Mouse (Mus musculus) liver, embryonic 15.5 days (tissue): ENCODE results near the gene Cdcp1. TPM values are rescaled to one million over a fixed set of nuclear protein-coding genes. Genes with fewer than 3 reads are reported as not detected.

ENCODE experiments used
- ATAC-seq: fragments of 200-750 bp; cut with Nextera tagmentation; 2 replicates; pipeline ENCODE4 v1.8.0; 2017; ENCODE audit warnings: moderate number of reproducible peaks, mild to moderate bottlenecking, moderate library complexity; ENCODE audit not compliant: insufficient read depth
- H3K27ac ChIP-seq: fragments of 300-500 bp; sonication (generic); replicated peaks from 2 replicates; pipeline ENCODE4 v1.5.1; 2015; ENCODE audit warnings: mild to moderate bottlenecking, inconsistent platforms
- H3K27me3 ChIP-seq: fragments of 300-500 bp; sonication (generic); 2 replicates; pipeline ENCODE4 v1.6.1; 2015; ENCODE audit warnings: mild to moderate bottlenecking, inconsistent platforms
- H3K36me3 ChIP-seq: fragments of 300-500 bp; sonication (generic); replicated peaks from 2 replicates; pipeline ENCODE4 v1.6.1; 2015; ENCODE audit warnings: moderate library complexity, mild to moderate bottlenecking, inconsistent platforms
- H3K4me1 ChIP-seq: fragments of 300-500 bp; sonication (generic); replicated peaks from 2 replicates; pipeline ENCODE4 v1.6.1; 2015; ENCODE audit warnings: inconsistent platforms
- H3K4me2 ChIP-seq: fragments of 300-500 bp; sonication (generic); 2 replicates; pipeline ENCODE4 v1.6.1; 2015; ENCODE audit warnings: moderate library complexity, mild to moderate bottlenecking, inconsistent platforms
- H3K4me3 ChIP-seq: fragments of 300-500 bp; sonication (generic); replicated peaks from 2 replicates; pipeline ENCODE4 v1.5.1; 2015; ENCODE audit warnings: mild to moderate bottlenecking, inconsistent platforms
- H3K9ac ChIP-seq: fragments of 300-500 bp; sonication (generic); 2 replicates; pipeline ENCODE4 v1.6.1; 2015; ENCODE audit warnings: moderate library complexity, mild to moderate bottlenecking, inconsistent platforms
- H3K9me3 ChIP-seq: fragments of 300-500 bp; sonication (generic); replicated peaks from 2 replicates; pipeline ENCODE4 v1.6.1; 2016; ENCODE audit warnings: inconsistent platforms
- WGBS: fragments of 180-500 bp; shearing (Covaris S2); methylation state at CpG from one replicate; pipeline ENCODE4 v1.1.7; 2015; ENCODE audit warnings: mixed read lengths; ENCODE audit not compliant: insufficient replicate concordance; 5-methylcytosine and 5-hydroxymethylcytosine counted together
- polyA plus RNA-seq: library from polyadenylated mRNA; unstranded; fragments of >200 nt; fragmentation: Nextera tagmentation; extraction: Ambion mirVana; gene quantifications from 2 replicates; pipeline ENCODE4 v1.2.1, GENCODE M21; 2015

Gene Cdcp1
- polyA plus RNA-seq, 1 experiment from 2014 or later = 0.46 TPM

- no peaks in the 10 kb centered on the region for H3K9me3 ChIP-seq
- no peaks in the 10 kb centered on the region for H3K36me3 ChIP-seq
- ATAC-seq = no peak
- H3K27me3 ChIP-seq = no peaks in the 10 kb centered on the region
- H3K4me1 ChIP-seq = no peaks in the 10 kb centered on the region
- no peak within 1 kb of the TSS for H3K9ac ChIP-seq
- H3K4me2 ChIP-seq = no peak within 1 kb of the TSS
- 72% methylated on average over 5 of the region's 5 CpGs for WGBS
- no peak within 1 kb of the TSS for H3K27ac ChIP-seq
- no peak within 1 kb of the TSS for H3K4me3 ChIP-seq
Observed at GRCm38 (mm10) chr9:123150241-123151020, 65.4 kb downstream of the Cdcp1 start, which contains the start of gene Clec3b. TSS of gene Clec3b (plus strand) at chr9:123150946.

GRCm38 (mm10) chr9:123148430-123148829 lies 67.4 kb downstream of the Cdcp1 start:
- Histone ChIP-seq H3K9ac (no peak overlapping the region), H3K9me3 (no peaks in the 10 kb centered on the region), H3K36me3 (no peaks in the 10 kb centered on the region; the same call in 1 of the 2 replicates), H3K4me3 (no peak overlapping the region), H3K4me1 (no peaks in the 10 kb centered on the region), H3K27ac (no peak overlapping the region), H3K27me3 (no peaks in the 10 kb centered on the region), H3K4me2 (no peak overlapping the region)
- no peak for ATAC-seq
- WGBS = 71% methylated on average over 5 of the region's 5 CpGs

- no peak overlapping the region for H3K9ac ChIP-seq
- WGBS = 68% methylated on average over 4 of the region's 4 CpGs
- peaks cover 47% of the 10 kb centered on the region for H3K36me3 ChIP-seq
- H3K9me3 ChIP-seq = no peaks in the 10 kb centered on the region
- ATAC-seq = no peak
- H3K27me3 ChIP-seq = no peaks in the 10 kb centered on the region
- no peak overlapping the region for H3K4me3 ChIP-seq
- no peak overlapping the region for H3K27ac ChIP-seq
- H3K4me1 ChIP-seq = no peaks in the 10 kb centered on the region
- no peak overlapping the region for H3K4me2 ChIP-seq
Observed at GRCm38 (mm10) chr9:123139887-123140614, 75.8 kb downstream of the Cdcp1 start.

GRCm38 (mm10) chr9:123138891-123139474 lies 76.9 kb downstream of the Cdcp1 start:
- no peak overlapping the region for H3K9ac ChIP-seq
- ATAC-seq = 0 out of 2 replicates have a peak, but pooled peaks have one; percentile 25
- no peak overlapping the region for H3K27ac ChIP-seq
- WGBS = 72% methylated on average over 5 of the region's 5 CpGs
- H3K27me3 ChIP-seq = no peaks in the 10 kb centered on the region
- H3K36me3 ChIP-seq = peaks cover 57% of the 10 kb centered on the region
- H3K4me3 ChIP-seq = no peak overlapping the region
- no peak overlapping the region for H3K4me2 ChIP-seq
- no peaks in the 10 kb centered on the region for H3K9me3 ChIP-seq
- H3K4me1 ChIP-seq = no peaks in the 10 kb centered on the region

GRCm38 (mm10) chr9:123136953-123137682 lies 78.7 kb downstream of the Cdcp1 start:
- Histone ChIP-seq H3K9ac (no peak overlapping the region), H3K4me2 (no peak overlapping the region), H3K9me3 (no peaks in the 10 kb centered on the region), H3K4me1 (no peaks in the 10 kb centered on the region), H3K27me3 (no peaks in the 10 kb centered on the region), H3K4me3 (no peak overlapping the region), H3K27ac (no peak overlapping the region), H3K36me3 (peaks cover 76% of the 10 kb centered on the region)
- no peak for ATAC-seq
- 75% methylated on average over 7 of the region's 7 CpGs for WGBS

GRCm38 (mm10) chr9:123132994-123133393 lies 82.8 kb downstream of the Cdcp1 start:
- no peak overlapping the region for H3K27ac ChIP-seq
- H3K9ac ChIP-seq = no peak overlapping the region
- no peaks in the 10 kb centered on the region; the same call in 1 of the 2 replicates for H3K4me1 ChIP-seq
- 74% methylated on average over 3 of the region's 3 CpGs for WGBS
- no peak overlapping the region for H3K4me2 ChIP-seq
- ATAC-seq = no peak
- no peaks in the 10 kb centered on the region for H3K27me3 ChIP-seq
- H3K36me3 ChIP-seq = peaks cover 98% of the 10 kb centered on the region
- H3K9me3 ChIP-seq = no peaks in the 10 kb centered on the region
- no peak overlapping the region for H3K4me3 ChIP-seq

- H3K27ac ChIP-seq = no peak overlapping the region
- no peaks in the 10 kb centered on the region for H3K27me3 ChIP-seq
- H3K9me3 ChIP-seq = no peaks in the 10 kb centered on the region
- ATAC-seq = no peak
- H3K4me1 ChIP-seq = peaks cover 28% of the 10 kb centered on the region
- WGBS = 81% methylated on average over 6 of the region's 6 CpGs
- no peak overlapping the region for H3K9ac ChIP-seq
- H3K4me3 ChIP-seq = no peak overlapping the region
- H3K36me3 ChIP-seq = peaks cover 74% of the 10 kb centered on the region
- no peak overlapping the region for H3K4me2 ChIP-seq
Observed at GRCm38 (mm10) chr9:123127663-123128062, 88.2 kb downstream of the Cdcp1 start.

DNA sequence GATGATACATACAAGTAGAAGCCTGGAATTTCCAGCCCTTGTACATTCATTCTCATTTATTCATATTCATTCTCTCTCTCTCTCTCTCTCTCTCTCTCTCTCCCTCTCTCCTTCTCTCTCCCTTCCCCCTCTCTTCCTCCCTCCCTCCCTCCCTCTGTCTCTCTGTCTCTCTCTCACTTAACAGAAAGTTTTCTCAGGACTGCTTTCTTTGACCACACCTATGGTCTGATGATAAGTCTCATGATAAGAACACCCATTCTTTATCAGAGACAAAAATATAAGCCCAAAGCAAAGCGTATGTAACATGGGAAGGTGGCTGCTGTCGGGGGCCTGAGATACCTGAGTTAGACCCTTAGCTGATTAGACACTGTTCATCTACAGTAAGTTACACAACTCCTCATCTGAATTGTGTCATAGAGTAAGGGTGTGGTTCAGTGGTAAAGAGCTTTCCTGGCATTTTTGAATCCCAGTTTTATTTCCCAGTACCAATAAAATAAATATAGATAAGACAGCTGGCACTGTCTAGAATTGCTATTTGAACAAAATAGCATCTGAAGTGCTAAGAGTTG lies 91.3 kb downstream of the Cdcp1 start:
- peaks cover 28% of the 10 kb centered on the region for H3K4me1 ChIP-seq
- peak; percentile 69 for ATAC-seq
- H3K4me2 ChIP-seq = peak overlapping the region; percentile 32
- peaks cover 72% of the 10 kb centered on the region for H3K36me3 ChIP-seq
- 15% methylated on average over 2 of the region's 2 CpGs for WGBS
- no peak overlapping the region for H3K9ac ChIP-seq
- no peaks in the 10 kb centered on the region for H3K9me3 ChIP-seq
- no peaks in the 10 kb centered on the region for H3K27me3 ChIP-seq
- H3K4me3 ChIP-seq = no peak overlapping the region
- H3K27ac ChIP-seq = peak overlapping the region; percentile 75

DNA sequence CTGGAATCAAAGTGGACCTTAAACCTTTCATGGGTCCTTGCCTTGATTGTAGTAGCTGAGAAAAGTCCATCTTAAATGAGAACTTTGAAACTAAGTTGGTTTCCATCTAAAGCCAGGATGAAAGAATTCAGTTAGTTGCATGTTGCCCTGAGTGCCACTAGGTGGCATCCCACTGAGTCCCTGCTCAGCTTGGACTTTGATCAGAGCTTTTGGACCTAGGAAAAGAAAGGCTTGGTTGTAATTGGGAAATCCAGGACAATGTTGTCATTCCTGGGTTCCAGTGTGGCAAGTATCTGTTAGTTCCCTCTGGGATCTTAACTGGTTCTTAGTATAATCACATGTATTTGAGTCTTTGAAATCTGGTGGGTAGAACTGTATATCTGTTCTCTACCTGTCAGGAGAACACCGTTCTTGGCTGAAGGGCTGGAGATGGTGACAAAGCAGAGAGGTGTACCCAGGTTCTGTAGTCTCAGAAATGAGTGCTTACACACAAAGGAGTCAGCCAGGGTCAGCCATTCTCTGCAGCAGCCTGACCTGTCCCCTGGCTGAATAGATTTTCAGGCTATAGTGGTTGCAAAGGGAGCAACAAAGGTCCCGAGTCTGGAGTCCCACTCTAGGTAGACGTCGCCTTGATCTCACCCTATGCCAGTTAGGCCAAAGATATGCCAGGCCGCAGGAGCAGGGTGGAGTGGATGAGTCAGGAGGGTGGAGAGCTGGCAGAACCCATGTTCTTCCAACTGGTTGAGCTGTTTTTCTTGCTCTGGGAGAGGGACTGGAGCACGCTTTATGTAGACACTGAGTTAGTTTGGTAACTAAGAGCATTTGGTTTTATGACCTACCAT lies 92.0 kb downstream of the Cdcp1 start:
- Histone ChIP-seq H3K4me3 (no peak overlapping the region), H3K27ac (peak overlapping the region; percentile 75), H3K27me3 (no peaks in the 10 kb centered on the region), H3K4me1 (peaks cover 28% of the 10 kb centered on the region), H3K9ac (no peak overlapping the region), H3K9me3 (no peaks in the 10 kb centered on the region), H3K4me2 (peak overlapping the region; percentile 32), H3K36me3 (peaks cover 72% of the 10 kb centered on the region)
- peak; percentile 86 for ATAC-seq
- 62% methylated on average over 6 of the region's 6 CpGs for WGBS

DNA sequence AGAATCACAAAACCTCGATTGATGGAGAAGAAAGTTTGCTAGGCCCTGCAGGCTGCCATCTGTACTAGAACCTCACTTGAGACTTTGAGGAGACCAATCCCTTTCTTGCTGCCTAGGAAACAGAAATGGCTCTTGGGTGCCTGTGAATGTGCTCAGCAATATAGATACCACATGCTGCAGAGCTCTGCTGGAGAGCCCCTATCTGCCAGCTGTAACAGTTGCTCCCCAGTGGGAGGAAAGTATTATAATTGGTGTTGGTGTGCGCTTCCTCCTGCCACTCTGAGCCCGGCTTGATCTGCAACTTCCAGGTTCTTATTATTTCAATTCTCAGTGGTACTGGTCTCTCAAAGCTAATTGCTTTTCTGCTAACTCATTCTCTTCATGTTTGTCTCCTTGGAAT lies 92.8 kb downstream of the Cdcp1 start:
- H3K9me3 ChIP-seq = no peaks in the 10 kb centered on the region
- H3K36me3 ChIP-seq = peaks cover 66% of the 10 kb centered on the region
- no peak overlapping the region for H3K4me3 ChIP-seq
- H3K27me3 ChIP-seq = no peaks in the 10 kb centered on the region
- WGBS = 77% methylated on average over 3 of the region's 3 CpGs
- peaks cover 28% of the 10 kb centered on the region for H3K4me1 ChIP-seq
- ATAC-seq = no peak
- H3K27ac ChIP-seq = no peak overlapping the region
- no peak overlapping the region for H3K9ac ChIP-seq
- H3K4me2 ChIP-seq = no peak overlapping the region
